Mouse (Mus musculus): ENCODE results near the gene Chd9. TPM values are rescaled to one million over a fixed set of nuclear protein-coding genes. Genes with fewer than 3 reads are reported as not detected.
A peak's percentile ranks its signal among the peaks of the same experiment; 100 is the strongest.
"Not testable (repeated sequence)": the region's sequence is repeated elsewhere in the genome, so short reads cannot be mapped to it uniquely, and the experiment has no call there.

Gene Chd9
- polyA plus RNA-seq, 1 experiment, result 90.1 TPM

DNA sequence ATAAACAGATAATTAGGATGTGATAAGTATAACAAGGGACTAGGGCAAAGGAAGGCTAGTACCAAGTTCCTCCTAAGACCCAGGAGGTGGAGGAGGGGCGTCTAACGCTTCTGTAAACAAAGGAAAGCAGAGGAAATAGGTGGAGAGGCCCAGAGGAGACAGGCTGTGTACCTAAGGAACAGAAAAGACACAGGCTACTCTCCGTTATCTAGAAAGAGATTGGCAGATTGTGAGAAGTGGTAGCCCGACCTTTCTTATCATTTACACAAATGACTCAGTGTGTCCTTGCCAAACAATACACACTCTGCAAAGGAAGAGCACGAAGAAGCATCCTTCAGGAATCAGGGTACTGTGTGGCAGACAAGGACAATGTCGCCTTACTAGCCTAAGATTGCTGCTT lies 70.4 kb downstream of the Chd9 start:
- Histone ChIP-seq H3K4me3 (ENCODE audit: insufficient read depth, low read length) (no peak overlapping the region), H3K27ac (ENCODE audit: insufficient read depth, low read depth, low read length) (no peak overlapping the region), H3K4me1 (ENCODE audit: control insufficient read depth, insufficient read depth, low read length) (peaks cover 10% of the 10 kb centered on the region)
- no peak for TF ChIP-seq POLR2A (IDR thresholded peaks at IDR 0.05; ENCODE audit: borderline replicate concordance, low read depth, low read length)
- no peak for TF ChIP-seq CTCF (IDR thresholded peaks at IDR 0.05; ENCODE audit: low read depth, low read length)

GRCm38 (mm10) chr8:90902002-90902401 lies 73.8 kb downstream of the Chd9 start:
- no peak overlapping the region for H3K4me3 ChIP-seq (ENCODE audit: insufficient read depth, low read length)
- TF ChIP-seq CTCF (IDR thresholded peaks at IDR 0.05; ENCODE audit: low read depth, low read length) (no peak), POLR2A (IDR thresholded peaks at IDR 0.05; ENCODE audit: borderline replicate concordance, low read depth, low read length) (no peak)

DNA sequence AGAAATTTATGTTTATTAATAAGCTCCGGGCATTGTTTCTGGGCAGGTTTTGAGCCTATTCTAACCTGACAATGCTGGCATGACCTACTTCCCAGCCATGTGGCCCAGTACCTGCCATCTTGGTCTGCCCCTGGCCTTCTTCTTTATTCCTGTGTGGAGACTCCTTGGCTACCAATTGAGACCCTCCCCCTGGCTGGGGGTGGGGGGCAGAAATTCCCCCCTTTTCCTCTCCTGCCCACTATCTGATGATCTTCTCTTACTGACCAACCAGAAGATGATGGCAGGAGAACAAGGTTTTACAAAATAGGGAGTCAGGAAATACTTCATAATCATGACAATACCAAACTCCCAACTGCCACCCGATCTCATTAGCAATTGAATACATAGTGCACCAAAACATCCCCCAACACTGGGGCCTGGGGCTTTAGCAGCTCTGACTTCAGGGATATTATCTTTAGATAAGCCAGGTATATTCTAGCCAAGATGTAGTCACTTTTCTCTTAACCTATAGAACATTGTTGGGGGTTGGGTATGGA lies 76.1 kb downstream of the Chd9 start:
- no peak overlapping the region for H3K27ac ChIP-seq (ENCODE audit: insufficient read depth, low read depth, low read length)
- no peak overlapping the region for H3K4me3 ChIP-seq (ENCODE audit: insufficient read depth, low read length)
- H3K4me1 ChIP-seq (ENCODE audit: control insufficient read depth, insufficient read depth, low read length), result no peaks in the 10 kb centered on the region
- TF ChIP-seq POLR2A (IDR thresholded peaks at IDR 0.05; ENCODE audit: borderline replicate concordance, low read depth, low read length), result no peak
- no peak for TF ChIP-seq CTCF (IDR thresholded peaks at IDR 0.05; ENCODE audit: low read depth, low read length)

More at GRCm38 (mm10) chr8:90902002-90902401, 73.8 kb downstream of the Chd9 start:
- Histone ChIP-seq H3K4me1 (ENCODE audit: control insufficient read depth, insufficient read depth, low read length) (no peaks in the 10 kb centered on the region), H3K27ac (ENCODE audit: insufficient read depth, low read depth, low read length) (no peak overlapping the region)

GRCm38 (mm10) chr8:90906922-90907321 lies 78.8 kb downstream of the Chd9 start:
- no peak for TF ChIP-seq CTCF (IDR thresholded peaks at IDR 0.05; ENCODE audit: low read depth, low read length)
- TF ChIP-seq POLR2A (IDR thresholded peaks at IDR 0.05; ENCODE audit: borderline replicate concordance, low read depth, low read length), result no peak
- Histone ChIP-seq H3K4me3 (ENCODE audit: insufficient read depth, low read length) (no peak overlapping the region), H3K4me1 (ENCODE audit: control insufficient read depth, insufficient read depth, low read length) (peaks cover 2% of the 10 kb centered on the region; the same call in 1 of the 2 replicates), H3K27ac (ENCODE audit: insufficient read depth, low read depth, low read length) (no peak overlapping the region)

DNA sequence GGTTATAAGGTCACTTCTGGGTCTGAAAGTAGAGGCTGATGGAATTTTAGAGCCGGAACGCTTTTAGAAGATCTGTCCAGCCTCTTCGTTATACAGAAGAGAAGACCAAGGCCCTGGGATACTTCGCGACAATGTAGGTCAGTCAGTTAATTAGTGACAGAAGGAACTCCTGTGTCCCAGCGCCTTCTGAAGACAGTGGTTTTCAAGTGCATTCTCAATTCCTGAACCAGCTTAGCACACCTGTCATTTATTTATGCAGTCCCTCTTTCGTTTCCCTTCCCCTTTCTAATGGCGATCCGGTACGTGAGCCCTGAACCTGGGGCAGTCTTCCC lies 79.3 kb downstream of the Chd9 start:
- TF ChIP-seq CTCF (IDR thresholded peaks at IDR 0.05; ENCODE audit: low read depth, low read length), result no peak
- Histone ChIP-seq H3K4me3 (ENCODE audit: insufficient read depth, low read length) (peak overlapping the region; percentile 83), H3K27ac (ENCODE audit: insufficient read depth, low read depth, low read length) (no peak overlapping the region), H3K4me1 (ENCODE audit: control insufficient read depth, insufficient read depth, low read length) (peaks cover 2% of the 10 kb centered on the region; the same call in 1 of the 2 replicates)

DNA sequence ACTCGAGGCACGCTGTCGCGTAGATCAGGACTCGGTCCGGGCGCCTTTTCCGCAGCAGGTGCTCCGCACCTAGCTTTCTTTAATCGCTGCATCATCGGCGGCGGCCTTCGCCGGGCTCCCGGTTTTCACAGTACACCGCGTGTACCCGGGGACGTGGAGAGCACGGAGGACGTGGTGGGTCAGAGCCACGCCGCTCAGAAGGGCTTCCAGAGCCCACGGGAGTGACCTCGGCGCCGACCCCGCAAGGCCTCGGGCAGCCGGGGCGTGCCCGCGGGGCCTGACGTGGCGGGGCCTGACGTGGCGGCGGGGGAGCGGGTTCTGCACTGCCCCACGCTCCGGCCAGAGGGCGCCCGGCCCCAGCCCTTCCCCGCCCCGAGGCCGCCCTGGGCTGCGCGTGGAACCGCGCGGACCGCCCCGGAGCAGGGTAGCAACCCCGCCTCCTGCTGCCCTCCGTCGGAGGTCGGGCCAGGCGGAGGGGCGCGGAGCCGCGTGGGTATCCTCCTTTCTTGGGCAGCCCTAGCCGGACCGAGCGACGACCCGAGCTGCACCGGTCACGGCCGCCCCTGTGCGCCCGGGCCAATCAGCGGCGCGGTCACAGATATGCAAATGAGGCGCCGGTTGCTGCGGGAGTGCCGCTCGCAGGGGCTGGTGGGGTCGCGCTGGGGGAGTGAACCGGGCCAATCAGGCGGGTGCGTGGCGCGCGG lies 79.8 kb downstream of the Chd9 start:
- peaks cover 2% of the 10 kb centered on the region; the same call in 1 of the 2 replicates for H3K4me1 ChIP-seq (ENCODE audit: control insufficient read depth, insufficient read depth, low read length)
- TF ChIP-seq CTCF (IDR thresholded peaks at IDR 0.05; ENCODE audit: low read depth, low read length) (no peak), POLR2A (IDR thresholded peaks at IDR 0.05; ENCODE audit: borderline replicate concordance, low read depth, low read length) (no peak)
- H3K4me3 ChIP-seq (ENCODE audit: insufficient read depth, low read length), result peak overlapping the region; percentile 83
- H3K27ac ChIP-seq (ENCODE audit: insufficient read depth, low read depth, low read length), result peak overlapping the region; percentile 76

DNA sequence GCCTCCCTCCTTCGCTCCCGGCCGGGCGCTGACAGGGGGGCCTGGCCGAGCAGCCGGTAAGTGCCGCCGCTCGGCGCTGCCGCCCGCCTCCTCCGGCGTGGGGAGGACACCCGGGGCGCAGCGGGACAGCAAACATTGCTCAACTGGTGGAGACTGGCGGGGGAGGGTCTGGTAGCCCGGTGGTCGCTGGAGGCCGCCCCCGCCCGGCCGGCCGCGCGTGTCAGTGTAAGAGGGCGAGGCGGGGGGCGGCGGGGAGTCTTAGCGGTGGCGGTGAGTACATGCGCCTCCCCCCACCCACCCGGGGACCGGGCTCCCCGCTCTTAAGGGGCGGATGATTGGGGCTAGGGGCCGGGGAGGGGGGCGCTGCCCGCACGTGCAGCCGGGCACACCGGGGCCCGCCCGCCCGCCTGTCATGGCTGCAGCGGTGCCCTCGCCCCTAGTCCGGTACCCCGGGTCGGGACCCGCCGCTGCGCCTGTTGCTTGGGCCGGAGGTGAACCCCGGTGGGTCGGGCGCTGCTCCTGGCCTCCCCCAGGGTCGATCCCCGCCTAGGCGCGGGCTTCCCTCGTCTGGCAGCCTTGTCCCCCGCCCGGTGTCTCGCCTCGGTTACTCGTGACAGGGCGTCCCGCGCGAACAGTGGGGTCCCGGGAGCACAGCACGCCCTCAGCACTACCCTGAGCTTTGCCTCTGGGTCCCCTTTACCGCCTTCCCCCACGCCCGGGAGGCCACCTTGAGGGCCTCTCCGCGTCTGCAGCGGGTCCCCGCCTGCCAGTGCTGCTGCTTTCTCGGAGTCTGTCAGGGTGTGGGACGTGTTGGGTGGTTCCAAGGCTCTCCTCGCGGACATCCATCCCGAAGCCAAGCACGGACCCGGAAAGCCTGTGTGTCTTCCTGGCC lies 80.7 kb downstream of the Chd9 start:
- TF ChIP-seq CTCF (IDR thresholded peaks at IDR 0.05; ENCODE audit: low read depth, low read length) (no peak), POLR2A (IDR thresholded peaks at IDR 0.05; ENCODE audit: borderline replicate concordance, low read depth, low read length) (no peak)

GRCm38 (mm10) chr8:90923158-90923905 lies 95.2 kb downstream of the Chd9 start:
- no peaks in the 10 kb centered on the region for H3K4me1 ChIP-seq (ENCODE audit: control insufficient read depth, insufficient read depth, low read length)

More for the DNA sequence above, 80.7 kb downstream of the Chd9 start:
- Histone ChIP-seq H3K4me3 (ENCODE audit: insufficient read depth, low read length) (peak overlapping the region; percentile 83), H3K27ac (ENCODE audit: insufficient read depth, low read depth, low read length) (peak overlapping the region; percentile 30), H3K4me1 (ENCODE audit: control insufficient read depth, insufficient read depth, low read length) (peaks cover 2% of the 10 kb centered on the region; the same call in 1 of the 2 replicates)

DNA sequence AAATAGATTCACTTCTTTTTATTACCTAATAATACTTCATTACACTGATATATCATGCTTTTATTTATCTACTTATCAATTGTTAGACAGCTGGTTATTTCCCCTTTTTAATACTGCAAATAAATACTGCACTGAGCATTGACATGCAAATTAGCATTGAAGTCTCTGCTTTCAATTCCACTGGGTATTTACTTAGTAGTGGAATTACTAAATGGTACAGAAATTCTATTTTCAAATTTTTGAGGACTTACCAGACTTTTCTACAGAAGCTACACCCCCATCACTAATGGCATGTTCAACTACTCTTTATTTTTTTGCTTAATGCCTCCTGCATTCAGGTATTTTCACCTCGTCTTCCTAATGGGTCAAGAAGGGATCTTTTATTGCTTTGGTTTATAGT lies 100.3 kb downstream of the Chd9 start:
- peaks cover 19% of the 10 kb centered on the region for H3K4me1 ChIP-seq (ENCODE audit: control insufficient read depth, insufficient read depth, low read length)
- no peak overlapping the region for H3K27ac ChIP-seq (ENCODE audit: insufficient read depth, low read depth, low read length)
- H3K4me3 ChIP-seq (ENCODE audit: insufficient read depth, low read length), result no peak overlapping the region
- TF ChIP-seq CTCF (IDR thresholded peaks at IDR 0.05; ENCODE audit: low read depth, low read length) (no peak), POLR2A (IDR thresholded peaks at IDR 0.05; ENCODE audit: borderline replicate concordance, low read depth, low read length) (no peak)

More at GRCm38 (mm10) chr8:90923158-90923905, 95.2 kb downstream of the Chd9 start:
- no peak overlapping the region for H3K27ac ChIP-seq (ENCODE audit: insufficient read depth, low read depth, low read length)
- no peak overlapping the region for H3K4me3 ChIP-seq (ENCODE audit: insufficient read depth, low read length)
- no peak for TF ChIP-seq POLR2A (IDR thresholded peaks at IDR 0.05; ENCODE audit: borderline replicate concordance, low read depth, low read length)
- no peak for TF ChIP-seq CTCF (IDR thresholded peaks at IDR 0.05; ENCODE audit: low read depth, low read length)

- H3K4me1 ChIP-seq (ENCODE audit: control insufficient read depth, insufficient read depth, low read length), result peaks cover 22% of the 10 kb centered on the region
- not testable (repeated sequence) for H3K27ac ChIP-seq (ENCODE audit: insufficient read depth, low read depth, low read length); H3K4me3 ChIP-seq (ENCODE audit: insufficient read depth, low read length)
Measured at GRCm38 (mm10) chr8:90930125-90930524, 102.0 kb downstream of the Chd9 start.
